24 mouse cellular contexts compared by ENCODE assay signal in genomic region chr2:103516472-103516871, GRCm38 (mm10).
"Had no signal": no experiment of that assay in that cellular context is flagged by ENCODE, and none has a peak within 500 bp of the region (broad histone marks: within the 10 kb centered on the region; RNA-seq: fewer than 3 reads in every experiment).

No protein-coding gene starts in this region.

- H3K4me2 ChIP-seq: heart, embryonic 12.5 days; hindbrain, embryonic 12.5 days; hindbrain, embryonic 14.5 days; intestine, embryonic 15.5 days; limb, embryonic 12.5 days had no signal

- DNase-seq: forebrain, postnatal 0 days; gastrocnemius, postnatal 14 days; gastrocnemius, postnatal 36 days; heart, adult 18-20 months; heart, postnatal 10 days; heart, postnatal 4 days; kidney, adult 18-20 months; kidney, adult 8-10 months; kidney, postnatal 10 days; kidney, postnatal 25 days; kidney, postnatal 4 days had no signal

- H3K4me3 ChIP-seq: heart, embryonic 10.5 days; heart, embryonic 12.5 days; hindbrain, embryonic 10.5 days; hindbrain, embryonic 12.5 days; intestine, embryonic 15.5 days; layer of hippocampus, adult 2 months; left cerebral cortex, adult 2 months; limb, embryonic 10.5 days; limb, embryonic 12.5 days had no signal

- H3K36me3 ChIP-seq: heart, embryonic 10.5 days; heart, embryonic 12.5 days; hindbrain, embryonic 10.5 days; hindbrain, embryonic 12.5 days; intestine, embryonic 15.5 days; limb, embryonic 10.5 days; limb, embryonic 12.5 days had no signal

- H3K9me3 ChIP-seq: heart, embryonic 10.5 days; heart, embryonic 12.5 days; hindbrain, embryonic 10.5 days; hindbrain, embryonic 12.5 days; intestine, embryonic 15.5 days; limb, embryonic 10.5 days; limb, embryonic 12.5 days had no signal

- H3K9ac ChIP-seq: forebrain, postnatal 0 days; heart, embryonic 12.5 days; hindbrain, embryonic 12.5 days; hindbrain, embryonic 14.5 days; intestine, embryonic 15.5 days; limb, embryonic 12.5 days had no signal

- H3K27me3 ChIP-seq: heart, embryonic 12.5 days; hindbrain, embryonic 12.5 days; intestine, embryonic 15.5 days; limb, embryonic 12.5 days had no signal

- H3K27ac ChIP-seq: heart, embryonic 10.5 days; hindbrain, embryonic 10.5 days; hindbrain, embryonic 12.5 days; hindbrain, embryonic 14.5 days; intestine, embryonic 15.5 days; layer of hippocampus, adult 2 months; left cerebral cortex, adult 2 months; limb, embryonic 10.5 days; limb, embryonic 12.5 days had no signal

- ATAC-seq: forebrain, postnatal 0 days; hindbrain, embryonic 16.5 days; inflammation-experienced regulatory T-cells, adult 6 months; intestine, embryonic 15.5 days; intestine, postnatal 0 days had no signal

- H3K4me1 ChIP-seq: heart, embryonic 10.5 days; heart, embryonic 12.5 days; hindbrain, embryonic 10.5 days; hindbrain, embryonic 12.5 days; intestine, embryonic 15.5 days; limb, embryonic 10.5 days; limb, embryonic 12.5 days had no signal
